Mouse (Mus musculus) granulocyte monocyte progenitor cell, adult 5-6 weeks (primary cell): ENCODE results near the gene Tssk4. TPM values are rescaled to one million over a fixed set of nuclear protein-coding genes. Genes with fewer than 3 reads are reported as not detected.

Experiments
- ATAC-seq: replicated peaks from 2 replicates; pipeline ENCODE4 v1.8.0; 2016; ENCODE audit warnings: mild to moderate bottlenecking, moderate TSS enrichment, inconsistent platforms; ENCODE audit not compliant: poor library complexity, severe bottlenecking
- total RNA-seq, 2 experiments: library from RNA; stranded (forward) in 1 of 2; stranded (reverse) in 1 of 2; fragments of 200-712, 200-1000 nt in 1 of 2; fragments of >200 nt in 1 of 2; fragmentation: Nextera tagmentation in 1 of 2; gene quantifications; 2 replicates each; pipeline ENCODE4 v1.2.3; 2014 to 2017

The Tssk4 gene
- total RNA-seq (2014; fragmentation: Nextera tagmentation) (3.0 TPM in 1 of 2 replicates, not detected in the other), total RNA-seq (2017) (1.1 TPM in 1 of 2 replicates, not detected in the other)

- ATAC-seq: no peak
Measured at GRCm38 (mm10) chr14:55649884-55650283, at the start of gene Tssk4. TSS of gene Tssk4 (plus strand) at chr14:55650184.

DNA sequence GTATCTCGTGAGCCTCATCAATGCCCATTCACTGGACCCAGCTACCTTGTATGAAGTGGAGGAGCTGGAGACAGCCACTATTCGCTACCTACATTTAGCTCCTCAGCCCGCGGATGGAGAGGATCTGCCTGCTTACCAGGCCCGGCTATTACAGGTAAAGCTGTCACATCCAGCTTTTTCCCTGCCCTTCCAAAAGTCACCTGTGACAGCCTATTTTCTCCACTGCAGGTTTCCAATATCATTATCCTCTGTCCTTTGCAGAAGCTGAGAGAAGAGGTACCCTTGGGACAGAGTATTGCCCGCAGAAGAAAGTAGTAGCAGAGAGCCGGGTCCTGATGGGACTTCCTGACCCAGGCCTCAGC is 46.7 kb upstream of the Tssk4 start, which contains the start of gene Irf9:
TSS of gene Irf9 (plus strand) at position 301 of the 362 bp plus-strand sequence.
- ATAC-seq: no peak

DNA sequence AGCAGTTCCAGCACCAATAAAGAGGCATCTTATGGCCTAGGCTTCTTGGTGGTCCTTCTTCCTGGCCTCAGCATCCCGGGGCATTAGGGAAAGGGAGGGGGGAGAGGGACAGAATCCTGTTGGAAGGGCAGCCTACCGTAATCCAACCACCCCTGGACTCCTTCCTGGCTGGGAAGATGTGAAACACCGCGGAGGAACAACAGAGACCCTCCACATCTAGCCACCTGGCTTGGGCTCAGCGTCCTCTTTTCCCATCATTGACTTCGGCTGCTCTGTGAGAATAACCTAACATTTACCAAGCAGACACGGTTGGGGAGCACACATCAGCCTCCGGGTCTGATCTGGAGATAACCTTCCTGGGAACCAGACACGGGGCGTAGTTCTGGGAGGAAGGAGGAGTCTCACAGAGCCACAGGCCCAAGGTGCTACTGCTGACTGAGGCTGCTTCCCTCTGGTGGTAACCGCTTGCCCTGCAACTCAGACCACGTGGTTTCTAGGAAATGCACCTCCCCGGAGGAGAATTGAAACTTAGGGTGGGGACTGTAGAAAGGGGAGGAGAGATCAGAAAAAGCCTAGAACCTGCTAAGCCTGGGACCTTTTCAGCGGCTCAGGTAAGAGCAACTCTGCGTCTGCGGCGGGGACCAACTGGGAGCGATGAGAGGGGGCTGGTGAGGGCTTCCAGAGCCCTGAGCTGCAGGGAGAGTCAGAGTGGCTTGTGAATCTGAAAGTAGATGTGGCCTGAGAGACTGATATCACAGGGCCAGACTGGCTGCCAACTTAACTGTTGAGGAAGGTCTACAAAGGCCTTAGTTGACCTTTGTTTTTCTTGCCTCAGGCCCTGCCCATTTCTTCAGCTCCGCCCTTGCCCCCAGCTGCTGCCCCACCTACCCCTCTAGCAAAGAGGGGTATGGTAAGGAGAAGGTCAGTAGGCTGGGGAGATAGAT is 46.1 kb upstream of the Tssk4 start:
- ATAC-seq: peak; percentile 93

GRCm38 (mm10) chr14:55604823-55605222 is 45.2 kb upstream of the Tssk4 start:
- 0 out of 2 replicates have a peak, but pooled peaks have one; percentile 7 for ATAC-seq

- no peak for ATAC-seq
Measured at GRCm38 (mm10) chr14:55605743-55606459, 44.1 kb upstream of the Tssk4 start.

GRCm38 (mm10) chr14:55608339-55608738 is 41.6 kb upstream of the Tssk4 start:
- no peak for ATAC-seq

DNA sequence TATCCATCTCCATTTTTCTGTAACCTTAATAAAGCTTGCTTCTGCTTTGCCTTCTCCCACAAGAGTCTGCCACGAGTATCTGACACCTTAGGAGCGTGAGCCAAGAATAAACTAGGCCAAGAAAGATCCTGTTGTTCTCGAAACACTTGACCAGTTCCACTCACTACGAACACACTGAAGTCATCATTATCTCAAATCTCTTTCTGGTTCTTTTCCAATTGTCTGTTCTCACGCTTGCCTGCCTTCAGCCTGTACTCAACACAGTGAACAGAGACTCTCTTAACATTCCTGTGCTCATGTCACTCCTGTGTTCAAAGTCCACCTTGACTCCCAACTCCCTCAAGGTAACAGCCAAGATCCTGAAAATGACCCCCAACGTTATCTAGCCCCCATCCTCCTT is 36.6 kb upstream of the Tssk4 start:
- ATAC-seq: no peak

DNA sequence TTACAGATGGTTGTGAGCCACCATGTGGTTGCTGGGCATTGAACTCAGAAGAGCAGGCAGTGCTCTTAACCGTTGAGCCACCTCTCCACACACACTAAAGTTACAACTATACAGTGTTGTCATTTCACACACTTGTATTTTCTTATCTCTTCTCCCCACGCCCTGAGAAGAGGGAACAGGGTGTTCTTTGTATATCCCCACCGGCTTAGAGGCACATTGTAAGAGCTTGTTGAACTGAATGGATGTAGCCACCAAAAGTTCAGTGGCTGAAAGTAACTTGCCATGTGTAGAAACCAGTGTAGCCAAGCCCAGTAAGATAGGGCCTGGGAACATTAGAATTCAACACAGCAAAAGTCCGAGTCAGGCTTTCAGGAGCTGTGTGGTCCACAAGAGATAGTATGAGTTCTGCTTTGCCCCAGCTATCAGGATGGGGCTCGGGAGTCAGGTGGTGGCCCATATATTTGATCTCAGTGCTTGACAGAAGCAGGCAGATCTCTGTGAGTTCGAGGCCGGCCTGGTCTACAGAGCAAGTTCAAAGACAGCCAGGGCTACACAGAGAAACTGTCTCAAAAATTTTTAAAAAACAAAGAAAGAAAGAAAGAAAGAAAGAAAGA is 35.3 kb upstream of the Tssk4 start:
- ATAC-seq: no peak

DNA sequence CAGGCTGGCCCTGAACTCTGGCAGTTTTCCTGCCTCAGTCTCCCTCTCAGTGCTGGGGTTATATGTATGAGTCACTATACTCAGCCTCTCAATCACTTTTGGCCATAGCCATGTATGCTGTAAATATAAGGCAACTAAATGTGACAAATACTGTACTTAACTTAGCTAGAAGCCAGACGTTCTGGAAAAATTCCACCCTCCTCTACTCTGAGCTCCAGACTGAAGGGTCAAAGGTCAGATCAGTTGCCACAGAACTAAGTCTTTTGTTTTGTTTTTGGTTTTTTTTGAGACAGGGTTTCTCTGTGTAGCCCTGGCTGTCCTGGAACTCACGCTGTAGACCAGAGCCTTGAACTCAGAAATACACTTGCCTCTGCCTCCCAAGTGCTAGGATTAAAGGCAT is 34.1 kb upstream of the Tssk4 start:
- no peak for ATAC-seq

- ATAC-seq: no peak
Measured at GRCm38 (mm10) chr14:55616844-55617243, 33.1 kb upstream of the Tssk4 start.

GRCm38 (mm10) chr14:55617822-55618221 is 32.2 kb upstream of the Tssk4 start, which contains the start of gene Rec8:
TSS of gene Rec8 (plus strand) at chr14:55618037.
- ATAC-seq: peak; percentile 75

DNA sequence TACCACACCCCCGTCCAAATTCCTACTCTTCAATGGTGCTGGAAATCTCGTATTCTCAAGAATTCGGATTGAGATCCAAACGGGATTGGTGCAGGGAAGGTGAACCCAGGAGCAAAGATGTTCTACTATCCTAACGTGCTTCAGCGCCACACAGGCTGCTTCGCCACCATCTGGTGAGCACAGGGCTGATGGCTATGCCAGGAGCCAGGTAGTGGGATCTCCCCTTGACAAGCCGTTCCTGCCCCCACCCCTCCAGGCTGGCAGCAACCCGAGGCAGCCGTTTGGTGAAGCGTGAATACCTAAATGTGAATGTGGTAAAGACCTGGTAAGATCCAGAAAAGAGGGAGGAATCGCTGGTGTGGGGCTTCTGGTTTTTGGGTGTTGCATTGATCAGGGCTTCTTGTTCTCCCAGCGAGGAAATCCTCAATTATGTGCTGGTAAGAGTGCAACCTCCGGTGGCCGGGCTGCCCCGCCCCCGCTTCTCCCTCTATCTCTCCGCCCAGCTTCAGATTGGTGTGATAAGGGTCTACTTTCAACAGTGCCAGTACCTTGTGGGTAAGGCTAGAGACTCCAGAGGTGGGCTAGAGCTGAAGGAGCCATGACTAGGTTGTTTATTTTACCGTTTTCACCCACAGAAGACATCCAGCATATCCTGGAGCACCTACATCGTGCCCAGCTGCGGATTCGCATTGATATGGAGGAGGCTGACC is 31.3 kb upstream of the Tssk4 start:
- ATAC-seq: peak; percentile 33

- no peak for ATAC-seq
Measured at GRCm38 (mm10) chr14:55628077-55628827, 21.7 kb upstream of the Tssk4 start.

DNA sequence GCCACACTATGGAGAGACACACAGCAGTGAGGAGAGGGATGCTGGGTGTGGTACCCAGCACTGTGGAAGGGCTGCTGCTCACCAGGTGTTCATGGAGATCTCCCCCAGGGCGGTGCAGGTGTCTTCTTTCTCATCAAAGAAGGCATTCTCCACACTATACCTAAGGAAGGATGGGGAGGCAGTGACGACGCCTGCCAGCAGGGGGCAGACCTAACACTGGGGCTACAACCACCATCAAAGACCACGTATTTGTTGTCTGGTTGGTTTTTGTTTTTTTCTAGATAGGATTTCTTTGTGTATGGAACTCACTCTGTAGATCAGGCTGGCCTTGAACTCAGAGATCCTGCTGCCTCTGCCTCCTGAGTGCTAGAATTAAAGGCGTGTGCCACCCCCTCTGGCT is 20.7 kb upstream of the Tssk4 start:
- ATAC-seq: peak; percentile 68

DNA sequence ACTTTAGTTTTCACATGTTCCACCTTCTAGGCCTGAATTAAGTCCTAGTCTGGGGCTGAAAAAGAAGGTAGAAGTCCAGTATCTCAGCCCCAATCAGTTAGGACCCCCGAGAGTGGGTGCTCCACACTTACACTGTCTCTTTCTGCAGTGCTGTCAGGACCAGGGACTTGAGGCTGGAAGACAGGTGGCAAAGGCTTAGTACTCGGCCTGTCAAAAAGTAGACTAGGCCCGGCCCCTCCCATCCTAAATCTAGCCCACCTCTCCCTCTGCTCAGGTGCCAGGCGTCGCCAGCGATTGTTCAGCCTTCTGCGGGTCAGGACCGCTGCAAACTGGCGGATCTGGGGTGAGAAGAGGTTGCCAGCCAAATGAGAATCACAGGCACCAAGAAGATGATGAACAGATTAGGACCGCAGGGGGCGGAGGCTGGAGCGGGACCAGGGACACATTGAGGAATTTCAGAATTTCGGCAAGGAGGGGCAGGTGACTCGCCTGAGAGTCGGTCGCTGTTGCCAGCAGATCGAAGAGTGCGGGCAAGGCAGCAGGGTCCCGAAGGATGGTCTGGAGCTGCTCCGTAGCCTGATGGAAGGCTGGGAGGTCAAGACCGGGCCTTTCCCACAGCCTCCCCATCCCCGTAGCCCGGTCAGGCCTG is 15.0 kb upstream of the Tssk4 start:
- ATAC-seq: no peak; the same call in 1 of the 2 replicates

DNA sequence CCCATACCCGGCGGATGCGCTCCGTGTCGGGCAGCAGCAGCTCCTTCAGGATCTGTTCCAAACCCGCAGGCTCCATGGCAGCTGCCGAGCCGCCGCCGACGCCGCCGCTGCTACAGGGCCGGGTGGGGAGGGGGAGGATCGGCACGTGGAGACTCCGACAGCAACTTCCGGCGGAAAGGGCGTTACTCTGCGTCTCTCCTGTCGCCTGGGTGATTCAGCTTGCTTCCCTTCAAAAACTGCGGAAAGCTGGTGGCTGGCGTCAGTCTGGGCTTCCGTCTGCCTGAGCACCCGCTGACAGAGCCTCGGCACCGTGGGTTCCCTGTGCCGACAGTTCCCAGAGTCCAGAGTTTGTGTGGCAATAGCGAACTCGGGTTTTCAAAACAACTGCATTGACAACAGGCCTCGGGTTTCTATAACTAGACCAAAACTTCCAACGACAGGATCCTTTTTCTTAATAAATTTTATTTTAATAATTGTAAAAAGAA is 14.4 kb upstream of the Tssk4 start, which contains the start of gene Ipo4:
TSS of gene Ipo4 (minus strand) at position 435 of the 485 bp plus-strand sequence.
- ATAC-seq: peak; percentile 95

DNA sequence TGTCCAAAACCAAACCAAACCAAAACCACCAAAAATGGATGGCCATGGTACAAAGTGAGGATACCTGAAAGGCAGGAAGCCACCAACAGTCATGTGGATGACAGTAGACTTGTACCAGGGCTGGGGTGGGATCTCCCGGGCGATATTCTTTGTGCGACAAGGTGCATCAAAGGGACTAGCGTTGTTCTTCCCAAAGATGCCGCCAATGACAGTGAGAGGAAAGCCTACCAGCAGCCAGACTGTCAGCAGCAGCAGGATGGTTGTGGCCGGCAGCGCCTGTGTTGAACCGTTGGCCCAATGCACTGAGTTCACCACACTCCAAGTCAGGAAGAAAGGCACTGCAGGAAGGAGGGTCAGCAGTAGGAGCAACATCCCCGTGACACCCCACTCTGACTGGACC is 12.2 kb upstream of the Tssk4 start, which contains the start of gene Gm49378:
TSS of gene Gm49378 (minus strand) at position 101 of the 400 bp plus-strand sequence.
- no peak for ATAC-seq

DNA sequence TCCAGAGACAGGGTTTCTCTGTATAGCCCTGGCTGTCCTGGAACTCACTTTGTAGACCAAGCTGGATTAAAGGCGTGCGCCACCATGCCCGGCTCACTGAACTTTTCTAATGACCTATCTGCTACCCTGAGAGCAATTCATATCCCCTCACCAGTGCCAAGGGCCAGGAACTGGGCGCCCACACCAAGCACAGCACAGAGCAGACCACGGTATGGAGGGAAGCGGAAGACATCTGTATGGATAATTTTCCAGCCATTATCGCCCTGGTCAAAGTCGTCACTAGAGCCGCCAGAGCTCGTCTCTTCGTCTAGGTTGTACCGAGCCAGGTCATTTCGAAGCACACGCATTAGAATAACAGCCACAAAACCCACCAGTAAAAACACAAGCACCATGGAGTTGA is 9.2 kb upstream of the Tssk4 start:
- no peak for ATAC-seq
